Mouse (Mus musculus): ENCODE results near the gene Slco3a1.

DNA sequence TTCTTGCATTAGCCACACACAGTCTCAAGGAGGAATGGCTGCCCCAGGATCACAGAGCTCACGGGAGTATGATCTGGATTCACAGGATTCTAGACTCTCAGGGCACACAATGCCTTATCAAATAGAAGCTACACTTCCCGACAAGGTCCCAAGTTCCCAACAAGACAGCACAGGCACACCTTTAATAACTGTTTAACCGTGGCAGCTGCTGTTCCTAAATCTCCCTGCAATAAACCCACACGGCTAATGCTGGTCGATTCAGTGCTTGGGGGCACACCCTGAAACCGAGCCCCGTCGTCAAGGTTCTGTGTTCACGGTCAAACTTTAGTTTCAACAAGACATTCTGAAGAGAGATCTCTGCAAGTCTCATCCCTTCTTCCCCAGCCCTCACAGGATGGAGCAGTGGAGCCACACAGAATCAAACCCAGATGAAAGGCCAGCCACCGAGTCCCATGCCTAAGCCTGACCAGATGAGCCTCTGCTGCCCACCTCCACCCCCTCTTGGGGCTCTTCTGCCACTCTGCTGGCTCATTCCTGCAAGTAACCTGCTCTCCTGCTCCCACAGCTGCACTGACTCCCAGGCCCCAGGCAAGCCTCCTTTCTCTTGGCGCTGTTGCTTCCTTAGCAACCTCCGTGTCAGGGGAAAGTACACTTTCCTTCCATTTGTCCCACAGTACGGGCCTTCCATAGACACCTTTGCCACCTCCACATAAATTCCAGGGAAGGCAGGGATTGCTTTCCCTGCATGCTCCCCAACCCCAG lies 200.7 kb downstream of the Slco3a1 start:
- TF ChIP-seq CTCF (IDR thresholded peaks at IDR 0.05) (no peak), EP300 (IDR thresholded peaks at IDR 0.05) (no peak)

All from lung, postnatal 0 days (tissue).